Mouse (Mus musculus) midbrain, postnatal 0 days (tissue): ENCODE results near the gene Emc9. TPM values are rescaled to one million over a fixed set of nuclear protein-coding genes. Genes with fewer than 3 reads are reported as not detected.

Source experiments
- ATAC-seq: fragments of 200-750 bp; cut with Nextera tagmentation; 2 replicates; pipeline ENCODE4 v1.8.0; 2017; ENCODE audit warnings: moderate number of reproducible peaks, mild to moderate bottlenecking, moderate TSS enrichment, moderate library complexity; ENCODE audit not compliant: low FRiP score
- DNase-seq: peaks from one replicate; pipeline ENCODE4 v3.0.0-alpha.2; 2015; ENCODE audit warnings: low spot score
- H3K27ac ChIP-seq: fragments of 300-500 bp; sonication (generic); 2 replicates; pipeline ENCODE4 v1.5.1; 2014; ENCODE audit warnings: low read depth, mild to moderate bottlenecking, low read length, mixed read lengths
- H3K27me3 ChIP-seq: fragments of 300-500 bp; sonication (generic); 2 replicates; pipeline ENCODE4 v1.6.1; 2014; ENCODE audit warnings: low read length, control low read depth, mixed read lengths; ENCODE audit not compliant: insufficient read depth
- H3K36me3 ChIP-seq: fragments of 300-500 bp; sonication (generic); 2 replicates; pipeline ENCODE4 v1.6.1; 2014; ENCODE audit warnings: low read length, control low read depth, mixed read lengths; ENCODE audit not compliant: insufficient read depth
- H3K4me1 ChIP-seq: fragments of 300-500 bp; sonication (generic); 2 replicates; pipeline ENCODE4 v1.6.1; 2014; ENCODE audit warnings: mild to moderate bottlenecking, control low read depth, antibody characterized with exemption, low read length, mixed read lengths; ENCODE audit not compliant: insufficient read depth
- H3K4me2 ChIP-seq: fragments of 300-500 bp; sonication (generic); 2 replicates; pipeline ENCODE4 v1.6.1; 2014; ENCODE audit warnings: low read depth, mild to moderate bottlenecking, low read length, mixed read lengths; ENCODE audit not compliant: poor library complexity, severe bottlenecking
- H3K4me3 ChIP-seq: fragments of 300-500 bp; sonication (generic); 2 replicates; pipeline ENCODE4 v1.5.1; 2014; ENCODE audit warnings: low read depth, mild to moderate bottlenecking, low read length, moderate library complexity
- H3K9ac ChIP-seq: fragments of 300-500 bp; sonication (generic); replicated peaks from 2 replicates; pipeline ENCODE4 v1.6.1; 2014; ENCODE audit warnings: mild to moderate bottlenecking, low read length, moderate library complexity, mixed read lengths; ENCODE audit not compliant: poor library complexity, severe bottlenecking
- H3K9me3 ChIP-seq: fragments of 300-500 bp; sonication (generic); 2 replicates; pipeline ENCODE4 v1.6.1; 2016; ENCODE audit warnings: low read length, control low read depth
- CTCF ChIP-seq: IDR thresholded peaks from 2 replicates; pipeline ENCODE4 v1.5.1; 2016; ENCODE audit warnings: antibody characterized with exemption, mild to moderate bottlenecking
- WGBS: fragments of 180-500 bp; shearing (Covaris S2); extraction: QIAGEN DNeasy Blood & Tissue Kit; methylation state at CpG from one replicate; pipeline ENCODE4 v1.1.7; 2014; 5-methylcytosine and 5-hydroxymethylcytosine counted together
- polyA plus RNA-seq: library from polyadenylated mRNA; unstranded; fragments of >200 nt; fragmentation: Nextera tagmentation; extraction: Ambion mirVana; gene quantifications from 2 replicates; pipeline ENCODE4 v1.2.1, GENCODE M21; 2015
- total RNA-seq: library from RNA; depleted of rRNA; stranded (reverse); fragments of >200 nt; gene quantifications from 2 replicates; pipeline ENCODE4 v1.2.3, GENCODE M21; 2014

Gene Emc9
- total and polyA plus RNA-seq, 2 experiments from 2014 or later: 36.3 to 74.3 TPM

- H3K9ac ChIP-seq: no peak overlapping the region
- ATAC-seq: no peak
- no peak overlapping the region for H3K4me2 ChIP-seq
- no peak overlapping the region for H3K4me3 ChIP-seq
- no peaks in the 10 kb centered on the region for H3K36me3 ChIP-seq
- no peaks in the 10 kb centered on the region for H3K4me1 ChIP-seq
- WGBS: 80% methylated on average over 2 of the region's 2 CpGs
- no peaks in the 10 kb centered on the region for H3K9me3 ChIP-seq
- no peak overlapping the region for H3K27ac ChIP-seq
- TF ChIP-seq CTCF: no peak
- H3K27me3 ChIP-seq: no peaks in the 10 kb centered on the region
- DNase-seq: no peak
Measured at GRCm38 (mm10) chr14:55616844-55617243, 31.7 kb upstream of the Emc9 start.

- no peak for TF ChIP-seq CTCF
- ATAC-seq (no peak), DNase-seq (no peak)
- no peak overlapping the region for H3K27ac ChIP-seq
- no peak overlapping the region for H3K4me3 ChIP-seq
- H3K27me3 ChIP-seq: no peaks in the 10 kb centered on the region
- H3K36me3 ChIP-seq: no peaks in the 10 kb centered on the region
- no peaks in the 10 kb centered on the region for H3K4me1 ChIP-seq
- no peak overlapping the region for H3K4me2 ChIP-seq
- 44% methylated on average over 2 of the region's 2 CpGs for WGBS
- H3K9me3 ChIP-seq: no peaks in the 10 kb centered on the region
- no peak overlapping the region for H3K9ac ChIP-seq
Measured at GRCm38 (mm10) chr14:55615876-55616275, 30.8 kb upstream of the Emc9 start.

- no peak overlapping the region for H3K27ac ChIP-seq
- no peaks in the 10 kb centered on the region for H3K4me1 ChIP-seq
- DNase-seq: no peak
- no peak overlapping the region for H3K4me3 ChIP-seq
- no peak for TF ChIP-seq CTCF
- H3K4me2 ChIP-seq: no peak overlapping the region
- no peak for ATAC-seq
- WGBS: 89% methylated on average over 7 of the region's 7 CpGs
- H3K9me3 ChIP-seq: no peaks in the 10 kb centered on the region
- no peaks in the 10 kb centered on the region for H3K27me3 ChIP-seq
- H3K36me3 ChIP-seq: 0 out of 2 replicates have a peak, but pooled peaks cover 2% of the 10 kb centered on the region
- no peak overlapping the region for H3K9ac ChIP-seq
Measured at GRCm38 (mm10) chr14:55614565-55615178, 29.6 kb upstream of the Emc9 start.

- ATAC-seq (no peak), DNase-seq (no peak)
- Histone ChIP-seq H3K36me3 (peaks cover 11% of the 10 kb centered on the region), H3K4me1 (no peaks in the 10 kb centered on the region), H3K9ac (no peak overlapping the region), H3K4me2 (no peak overlapping the region), H3K4me3 (no peak overlapping the region), H3K9me3 (no peaks in the 10 kb centered on the region), H3K27me3 (no peaks in the 10 kb centered on the region), H3K27ac (no peak overlapping the region)
- 62% methylated on average over 6 of the region's 6 CpGs for WGBS
- no peak for TF ChIP-seq CTCF
Measured at GRCm38 (mm10) chr14:55613346-55613745, 28.2 kb upstream of the Emc9 start.

- no peak overlapping the region for H3K27ac ChIP-seq
- H3K4me1 ChIP-seq: no peaks in the 10 kb centered on the region
- 97% methylated on average over 6 of the region's 6 CpGs for WGBS
- H3K4me3 ChIP-seq: no peak overlapping the region
- no peak overlapping the region for H3K9ac ChIP-seq
- TF ChIP-seq CTCF: no peak
- DNase-seq (no peak), ATAC-seq (no peak)
- peaks cover 41% of the 10 kb centered on the region for H3K36me3 ChIP-seq
- no peaks in the 10 kb centered on the region for H3K9me3 ChIP-seq
- H3K27me3 ChIP-seq: no peaks in the 10 kb centered on the region
- no peak overlapping the region for H3K4me2 ChIP-seq
Measured at GRCm38 (mm10) chr14:55608339-55608738, 23.2 kb upstream of the Emc9 start.

GRCm38 (mm10) chr14:55605743-55606459 lies 20.8 kb upstream of the Emc9 start:
- Histone ChIP-seq H3K27me3 (no peaks in the 10 kb centered on the region), H3K36me3 (peaks cover 64% of the 10 kb centered on the region), H3K9me3 (no peaks in the 10 kb centered on the region), H3K27ac (no peak overlapping the region), H3K4me3 (no peak overlapping the region), H3K9ac (no peak overlapping the region), H3K4me1 (no peaks in the 10 kb centered on the region), H3K4me2 (no peak overlapping the region)
- no peak for ATAC-seq
- 95% methylated on average over 16 of the region's 16 CpGs for WGBS
- TF ChIP-seq CTCF: no peak
- no peak for DNase-seq
